Mouse (Mus musculus) lung, embryonic 16.5 days (tissue): ENCODE data around the gene Ranbp9. TPM values are rescaled to one million over a fixed set of nuclear protein-coding genes. Genes with fewer than 3 reads are reported as not detected.
A peak's percentile ranks its signal among the peaks of the same experiment; 100 is the strongest.
"Not testable (repeated sequence)": the region's sequence is repeated elsewhere in the genome, so short reads cannot be mapped to it uniquely, and the experiment has no call there.

Source experiments
- ATAC-seq: fragments of 200-750 bp; cut with Nextera tagmentation; 2 replicates; pipeline ENCODE4 v1.8.0; 2017; ENCODE audit warnings: low read depth, mild to moderate bottlenecking, moderate library complexity
- H3K27ac ChIP-seq: fragments of 300-500 bp; sonication (generic); 2 replicates; pipeline ENCODE4 v1.5.1; 2014; ENCODE audit warnings: mild to moderate bottlenecking, control low read depth, low read length
- H3K27me3 ChIP-seq: fragments of 300-500 bp; sonication (generic); 2 replicates; pipeline ENCODE4 v1.6.1; 2014; ENCODE audit warnings: low read depth, low read length, mixed read lengths; ENCODE audit not compliant: control insufficient read depth, insufficient read depth
- H3K36me3 ChIP-seq: fragments of 300-500 bp; sonication (generic); 2 replicates; pipeline ENCODE4 v1.6.1; 2014; ENCODE audit warnings: low read length; ENCODE audit not compliant: control insufficient read depth, insufficient read depth
- H3K4me1 ChIP-seq: fragments of 300-500 bp; sonication (generic); replicated peaks from 2 replicates; pipeline ENCODE4 v1.6.1; 2014; ENCODE audit warnings: low read length, mixed read lengths; ENCODE audit not compliant: control insufficient read depth, insufficient read depth
- H3K4me2 ChIP-seq: fragments of 300-500 bp; sonication (generic); 2 replicates; pipeline ENCODE4 v1.6.1; 2014; ENCODE audit warnings: low read depth, low read length, control low read depth
- H3K4me3 ChIP-seq: fragments of 300-500 bp; sonication (generic); 2 replicates; pipeline ENCODE4 v1.5.1; 2014; ENCODE audit warnings: mild to moderate bottlenecking, low read length, control low read depth
- H3K9ac ChIP-seq: fragments of 300-500 bp; sonication (generic); 2 replicates; pipeline ENCODE4 v1.6.1; 2014; ENCODE audit warnings: low read length, control low read depth
- H3K9me3 ChIP-seq: fragments of 300-500 bp; sonication (generic); 2 replicates; pipeline ENCODE4 v1.6.1; 2016; ENCODE audit warnings: low read length; ENCODE audit not compliant: control insufficient read depth
- WGBS: fragments of 180-500 bp; shearing (Covaris S2); extraction: QIAGEN DNeasy Blood & Tissue Kit; methylation state at CpG from one replicate; pipeline ENCODE4 v1.1.7; 2014; 5-methylcytosine and 5-hydroxymethylcytosine counted together
- polyA plus RNA-seq: library from polyadenylated mRNA; unstranded; fragments of >200 nt; fragmentation: Nextera tagmentation; extraction: Ambion mirVana; gene quantifications from 2 replicates; pipeline ENCODE4 v1.2.1, GENCODE M21; 2015

Gene Ranbp9
- polyA plus RNA-seq, 1 experiment from 2014 or later, result 8.8 TPM

DNA sequence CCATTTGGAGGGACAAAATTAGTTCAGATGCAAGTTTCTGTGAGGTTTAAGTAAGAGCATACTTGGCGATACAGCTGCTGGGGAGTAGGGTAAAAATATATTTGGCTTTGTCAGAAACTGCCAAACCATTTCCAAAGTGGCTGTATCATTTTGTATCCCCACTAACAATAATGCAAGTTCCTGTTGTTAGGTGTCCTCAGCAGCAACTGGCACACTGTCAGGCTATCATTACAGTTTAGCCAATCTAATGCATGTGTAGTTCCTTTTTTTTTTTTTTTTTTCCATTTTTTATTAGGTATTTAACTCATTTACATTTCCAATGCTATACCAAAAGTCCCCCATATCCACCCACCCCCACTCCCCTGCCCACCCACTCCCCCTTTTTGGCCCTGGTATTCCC lies 9.2 kb downstream of the Ranbp9 start:
- H3K9ac ChIP-seq, H3K27me3 ChIP-seq, H3K4me2 ChIP-seq, H3K36me3 ChIP-seq, H3K27ac ChIP-seq, H3K9me3 ChIP-seq, ATAC-seq, H3K4me3 ChIP-seq: not testable (repeated sequence)
- H3K4me1 ChIP-seq, result peaks cover 24% of the 10 kb centered on the region
- WGBS, result 88% methylated on average over 1 of the region's 1 CpGs

GRCm38 (mm10) chr13:43469607-43470006 lies 11.5 kb downstream of the Ranbp9 start:
- no peak overlapping the region for H3K4me2 ChIP-seq
- peaks cover 7% of the 10 kb centered on the region; the same call in 1 of the 2 replicates for H3K4me1 ChIP-seq
- WGBS, result 87% methylated on average over 1 of the region's 1 CpGs
- no peaks in the 10 kb centered on the region for H3K9me3 ChIP-seq
- H3K36me3 ChIP-seq, result 0 out of 2 replicates have a peak, but pooled peaks cover 6% of the 10 kb centered on the region
- H3K27me3 ChIP-seq, result no peaks in the 10 kb centered on the region
- H3K27ac ChIP-seq, result no peak overlapping the region
- H3K9ac ChIP-seq, result no peak overlapping the region
- ATAC-seq, result no peak
- H3K4me3 ChIP-seq, result no peak overlapping the region

DNA sequence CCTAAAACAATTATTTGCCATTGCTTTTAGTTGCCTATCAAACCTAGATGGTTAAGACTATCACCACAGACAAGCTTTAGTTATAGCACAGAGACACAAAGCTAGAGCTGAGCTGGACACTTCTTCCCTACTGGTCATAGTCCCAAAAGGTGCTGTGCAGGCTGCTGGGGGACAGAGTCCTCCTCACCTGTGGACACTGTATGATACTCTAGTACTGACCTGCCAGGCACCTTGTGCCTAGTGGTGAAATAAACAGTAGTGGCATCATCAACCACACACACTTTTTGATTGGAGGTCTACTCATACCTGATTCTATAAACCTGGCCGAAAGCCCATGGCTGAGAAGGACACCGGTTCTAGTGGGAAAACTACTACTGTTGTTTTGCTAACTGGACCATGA lies 16.5 kb downstream of the Ranbp9 start:
- ATAC-seq, result no peak
- no peak overlapping the region for H3K4me2 ChIP-seq
- H3K27ac ChIP-seq, result no peak overlapping the region
- no peaks in the 10 kb centered on the region for H3K9me3 ChIP-seq
- 96% methylated on average over 2 of the region's 2 CpGs for WGBS
- no peak overlapping the region for H3K9ac ChIP-seq
- H3K27me3 ChIP-seq, result no peaks in the 10 kb centered on the region
- no peak overlapping the region for H3K4me3 ChIP-seq
- H3K36me3 ChIP-seq, result 0 out of 2 replicates have a peak, but pooled peaks cover 2% of the 10 kb centered on the region
- H3K4me1 ChIP-seq, result no peaks in the 10 kb centered on the region

- Histone ChIP-seq H3K27ac (no peak overlapping the region), H3K9ac (no peak overlapping the region), H3K9me3 (no peaks in the 10 kb centered on the region), H3K4me2 (no peak overlapping the region), H3K4me1 (peaks cover 2% of the 10 kb centered on the region; the same call in 1 of the 2 replicates), H3K4me3 (no peak overlapping the region), H3K27me3 (no peaks in the 10 kb centered on the region), H3K36me3 (no peaks in the 10 kb centered on the region)
- no peak for ATAC-seq
- 35% methylated on average over 1 of the region's 1 CpGs for WGBS
Observed at GRCm38 (mm10) chr13:43457161-43457560, 23.9 kb downstream of the Ranbp9 start.

DNA sequence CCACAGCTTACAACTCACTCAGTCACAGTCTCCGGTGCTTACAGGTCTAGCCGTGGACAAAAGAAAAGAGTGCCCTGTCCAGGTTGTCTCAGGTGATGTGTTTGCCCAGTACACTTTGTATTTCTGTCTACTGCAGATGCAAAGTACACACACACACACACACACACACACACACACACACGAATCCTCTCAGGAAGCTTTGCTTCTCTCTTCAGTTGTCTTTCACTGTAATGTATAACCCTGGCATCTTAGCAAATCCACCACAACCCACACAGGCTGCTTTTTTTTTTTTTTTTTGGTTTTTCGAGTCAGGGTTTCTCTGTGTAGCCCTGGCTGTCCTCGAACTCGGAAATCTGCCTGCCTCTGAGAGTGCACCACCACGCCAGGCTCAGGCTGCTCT lies 26.7 kb downstream of the Ranbp9 start:
- no peak for ATAC-seq
- Histone ChIP-seq H3K9me3 (no peaks in the 10 kb centered on the region), H3K36me3 (no peaks in the 10 kb centered on the region), H3K4me3 (no peak overlapping the region), H3K27me3 (no peaks in the 10 kb centered on the region), H3K4me2 (no peak overlapping the region), H3K4me1 (peaks cover 2% of the 10 kb centered on the region; the same call in 1 of the 2 replicates), H3K27ac (no peak overlapping the region), H3K9ac (no peak overlapping the region)
- 67% methylated on average over 7 of the region's 7 CpGs for WGBS

DNA sequence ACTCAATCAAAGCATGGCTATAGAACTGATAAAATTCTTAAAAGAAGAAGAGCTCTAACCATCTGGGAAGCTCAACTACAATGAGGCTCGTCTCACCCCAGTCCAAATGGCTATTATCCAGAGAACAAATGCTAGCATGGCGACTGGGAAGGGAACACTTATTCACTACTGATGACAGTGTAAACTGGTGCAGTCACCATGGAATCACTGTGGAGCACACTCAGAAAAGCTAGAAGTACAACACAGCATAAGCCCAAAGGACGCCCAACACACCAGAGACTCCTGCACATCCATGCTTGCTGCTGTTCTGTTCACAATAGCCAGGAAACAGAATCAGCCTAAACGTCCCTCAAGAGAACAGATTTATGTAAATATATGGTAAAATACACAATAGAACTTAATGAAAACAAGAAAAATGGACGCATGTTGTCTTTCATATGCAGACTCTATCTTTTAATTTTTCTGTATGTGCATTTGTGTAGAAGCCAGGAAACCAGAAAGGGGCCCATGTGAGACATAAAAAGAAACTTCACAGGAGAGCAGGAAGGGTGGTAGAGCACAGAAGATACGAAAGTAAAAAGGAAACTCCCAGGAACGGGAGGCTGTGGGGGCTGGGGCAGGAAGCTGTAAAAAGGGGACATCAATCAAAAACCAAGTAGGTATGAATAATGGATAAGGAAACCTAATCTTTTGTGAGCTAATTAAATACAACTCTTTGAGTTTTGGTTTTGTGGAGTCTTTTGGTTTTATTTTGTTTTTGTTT lies 28.1 kb downstream of the Ranbp9 start:
- Histone ChIP-seq H3K4me3 (no peak overlapping the region), H3K4me2 (peak overlapping the region; percentile 16; the same call in 1 of the 2 replicates), H3K27ac (peak overlapping the region; percentile 43), H3K9me3 (no peaks in the 10 kb centered on the region), H3K27me3 (no peaks in the 10 kb centered on the region), H3K4me1 (peaks cover 2% of the 10 kb centered on the region; the same call in 1 of the 2 replicates), H3K36me3 (no peaks in the 10 kb centered on the region), H3K9ac (no peak overlapping the region)
- 41% methylated on average over 7 of the region's 7 CpGs for WGBS
- ATAC-seq, result no peak

DNA sequence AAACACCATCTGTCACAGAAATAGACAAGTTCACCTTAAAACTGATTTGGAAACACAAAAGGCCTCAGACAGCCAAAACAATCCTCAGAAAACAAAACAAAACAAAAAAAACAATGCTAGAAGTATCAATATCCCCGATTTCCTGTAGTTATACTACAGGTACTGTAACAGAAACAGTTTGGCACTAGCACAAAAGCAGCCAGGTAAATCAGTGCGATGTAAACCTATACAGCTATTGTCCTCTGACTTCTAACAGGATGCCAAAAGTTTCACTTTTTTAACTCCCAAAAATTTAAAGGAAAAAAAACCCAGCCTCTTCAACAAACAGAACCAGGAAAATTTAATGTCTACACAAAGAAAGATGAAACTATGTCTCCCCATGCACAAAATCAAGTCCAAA lies 28.9 kb downstream of the Ranbp9 start:
- Histone ChIP-seq H3K9ac (no peak overlapping the region), H3K4me1 (peaks cover 6% of the 10 kb centered on the region; the same call in 1 of the 2 replicates), H3K27ac (no peak overlapping the region), H3K9me3 (no peaks in the 10 kb centered on the region), H3K27me3 (no peaks in the 10 kb centered on the region), H3K4me2 (no peak overlapping the region), H3K36me3 (no peaks in the 10 kb centered on the region), H3K4me3 (no peak overlapping the region)
- WGBS, result 78% methylated on average over 2 of the region's 2 CpGs
- ATAC-seq, result no peak

GRCm38 (mm10) chr13:43450686-43451085 lies 30.4 kb downstream of the Ranbp9 start:
- ATAC-seq, result no peak
- 73% methylated on average over 3 of the region's 3 CpGs for WGBS
- Histone ChIP-seq H3K27ac (no peak overlapping the region), H3K9ac (no peak overlapping the region), H3K9me3 (no peaks in the 10 kb centered on the region), H3K27me3 (no peaks in the 10 kb centered on the region), H3K4me1 (peaks cover 10% of the 10 kb centered on the region; the same call in 1 of the 2 replicates), H3K36me3 (no peaks in the 10 kb centered on the region), H3K4me2 (no peak overlapping the region), H3K4me3 (no peak overlapping the region)

DNA sequence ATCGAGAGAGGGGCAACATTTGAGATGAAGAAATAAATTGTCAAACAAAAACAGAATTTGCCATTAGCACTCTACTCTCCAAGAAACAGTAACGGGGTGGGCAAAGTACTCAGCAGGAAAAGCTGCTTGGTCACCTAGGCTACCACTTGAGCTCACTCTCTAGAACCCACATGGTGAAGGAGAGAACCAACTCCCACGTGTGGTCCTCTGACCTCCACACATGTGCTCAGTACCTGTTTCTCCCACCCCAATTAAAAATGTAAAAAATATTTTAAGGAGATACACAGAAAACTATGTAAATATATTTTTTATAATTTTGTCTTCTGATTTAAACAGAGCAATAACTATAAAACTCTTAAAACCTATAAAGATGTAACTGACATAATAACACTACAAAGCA lies 33.4 kb downstream of the Ranbp9 start:
- ATAC-seq, result no peak
- no peak overlapping the region for H3K4me2 ChIP-seq
- H3K4me3 ChIP-seq, result no peak overlapping the region
- peaks cover 10% of the 10 kb centered on the region for H3K4me1 ChIP-seq
- H3K9ac ChIP-seq, result no peak overlapping the region
- H3K27ac ChIP-seq, result no peak overlapping the region
- 44% methylated on average over 3 of the region's 3 CpGs for WGBS
- H3K9me3 ChIP-seq, result no peaks in the 10 kb centered on the region
- H3K36me3 ChIP-seq, result no peaks in the 10 kb centered on the region
- H3K27me3 ChIP-seq, result no peaks in the 10 kb centered on the region
